Mouse (Mus musculus) testis, adult 2 months (tissue): ENCODE measurements around the gene 1700028K03Rik.

ENCODE experiments used
- CTCF ChIP-seq: fragments of 200-500 bp; IDR thresholded peaks from 2 replicates; pipeline ENCODE4 v1.5.1; 2012; ENCODE audit warnings: low read depth, mild to moderate bottlenecking, inconsistent platforms, low read length, moderate library complexity; ENCODE audit not compliant: control insufficient read depth, insufficient read depth, insufficient replicate concordance
- POLR2A ChIP-seq: fragments of 200-500 bp; IDR thresholded peaks from 2 replicates; pipeline ENCODE4 v1.6.1; 2012; ENCODE audit warnings: low read depth, mild to moderate bottlenecking, inconsistent platforms, low read length, moderate library complexity; ENCODE audit not compliant: control insufficient read depth

GRCm38 (mm10) chr5:107545927-107546326 lies 11.4 kb downstream of the 1700028K03Rik start:
- TF ChIP-seq POLR2A: no peak
- TF ChIP-seq CTCF: no peak
